Comparison of ENCODE assay signal across 12 mouse cellular contexts in the genomic region with DNA sequence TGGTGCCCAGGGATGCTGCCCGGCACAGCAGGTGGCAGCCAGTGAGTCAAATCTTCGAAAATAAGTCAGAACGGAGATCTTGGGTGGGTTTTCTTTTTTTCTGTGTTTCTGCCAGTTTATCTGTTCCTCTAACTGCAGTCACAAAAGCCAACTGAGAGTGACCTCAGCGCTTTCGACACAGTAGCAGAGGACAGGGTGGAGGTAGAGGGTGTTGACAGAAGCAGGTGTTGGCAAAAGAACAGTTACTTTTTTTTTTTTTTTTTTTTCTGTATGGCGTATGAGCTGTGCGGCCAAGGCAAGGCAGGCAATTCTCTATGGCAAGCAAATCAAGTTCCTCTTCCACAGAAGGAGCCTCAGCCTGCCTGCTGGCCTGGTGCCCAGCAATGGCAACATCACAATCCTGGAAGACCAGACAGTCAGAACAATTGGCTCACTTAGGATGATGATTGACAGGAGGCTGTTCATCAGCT.
DNase-seq lines count a peak whose midpoint lies in the region; ATAC-seq and TF ChIP-seq lines count a peak whose summit lies in the region.
"Had no signal": no experiment of that assay in that cellular context is flagged by ENCODE, and none has a peak within 500 bp of the region (broad histone marks: within the 10 kb centered on the region; RNA-seq: fewer than 3 reads in every experiment).

No protein-coding gene starts in this region.

- TF ChIP-seq POLR2A in CH12.LX (IDR thresholded peaks at IDR 0.05; ENCODE audit: low read depth, low read length) = no peak

- in situ Hi-C loops in CH12.LX (cut with MboI; ENCODE audit: low pct_ligation_motif_present, low pct_unique_long_range_greater_than_20kb, low sequenced_read_pairs) = no loop called here

- no peak for TF ChIP-seq CTCF in CH12.LX (conservative IDR thresholded peaks at IDR 0.05 in 1 of 2, IDR thresholded peaks at IDR 0.05 in 1 of 2; ENCODE audit: low read depth in 2 of 2, low read length in 2 of 2)

- DNase-seq in embryonic facial prominence, embryonic 14.5 days (ENCODE audit: low spot score) = peak; percentile 73
- DNase-seq in embryonic facial prominence, embryonic 10.5 days (ENCODE audit: low spot score) = no peak
- peak; percentile 92 for DNase-seq in left cerebral cortex, postnatal 4 days
- no peak for DNase-seq in left cerebral cortex, adult 18-20 months (ENCODE audit: low spot score in 2 of 2)
- DNase-seq in CH12.LX (ENCODE audit: extremely low read depth) = peak; percentile 81
- DNase-seq in thymus, postnatal 14 days = no peak
- DNase-seq in kidney, adult 9 months = no peak
- DNase-seq: kidney, adult 8-10 months; right cerebral cortex, postnatal 4 days had no signal

- H3K36me3 ChIP-seq in embryonic facial prominence, embryonic 14.5 days (ENCODE audit: control insufficient read depth, insufficient read depth, low read length) = no peaks in the 10 kb centered on the region
- H3K36me3 ChIP-seq in embryonic facial prominence, embryonic 10.5 days (replicated peaks) = no peaks in the 10 kb centered on the region
- no peaks in the 10 kb centered on the region for H3K36me3 ChIP-seq in CH12.LX (replicated peaks in 1 of 2; ENCODE audit: control insufficient read depth in 1 of 2, insufficient read depth in 1 of 2, low read length in 1 of 2)
- H3K36me3 ChIP-seq: heart, embryonic 13.5 days; lung, embryonic 15.5 days had no signal

- no peak overlapping the region for H3K9ac ChIP-seq in embryonic facial prominence, embryonic 14.5 days (ENCODE audit: low read depth, low read length)
- no peak overlapping the region for H3K9ac ChIP-seq in CH12.LX (ENCODE audit: insufficient read depth, low read depth)
- H3K9ac ChIP-seq: heart, embryonic 13.5 days; lung, embryonic 15.5 days had no signal

- no peaks in the 10 kb centered on the region for H3K79me2 ChIP-seq in CH12.LX (replicated peaks; ENCODE audit: control insufficient read depth, extremely low read depth, insufficient read depth, poor library complexity, severe bottlenecking)

- no peak overlapping the region for H3K27ac ChIP-seq in embryonic facial prominence, embryonic 14.5 days (replicated peaks; ENCODE audit: low read depth, low read length)
- H3K27ac ChIP-seq in embryonic facial prominence, embryonic 10.5 days (replicated peaks) = no peak overlapping the region
- peak overlapping the region; percentile 61 for H3K27ac ChIP-seq in CH12.LX (ENCODE audit: insufficient read depth, low read depth)
- H3K27ac ChIP-seq: heart, embryonic 13.5 days; lung, embryonic 15.5 days had no signal

- peak; percentile 97 for TF ChIP-seq EP300 in CH12.LX (IDR thresholded peaks at IDR 0.05; ENCODE audit: low read length)

- 62% methylated on average over 7 of the region's 7 CpGs for WGBS in embryonic facial prominence, embryonic 14.5 days
- WGBS in embryonic facial prominence, embryonic 10.5 days = 69% methylated on average over 7 of the region's 7 CpGs

- no peak overlapping the region for H3K4me3 ChIP-seq in embryonic facial prominence, embryonic 14.5 days (ENCODE audit: low read depth, low read length)
- no peak overlapping the region for H3K4me3 ChIP-seq in embryonic facial prominence, embryonic 10.5 days
- H3K4me3 ChIP-seq in CH12.LX (replicated peaks in 1 of 3; ENCODE audit: low read depth in 2 of 3, low read length in 2 of 3, poor library complexity in 1 of 3) = no peak overlapping the region
- H3K4me3 ChIP-seq: heart, embryonic 13.5 days; lung, embryonic 15.5 days had no signal

- intact Hi-C loops in left cerebral cortex, postnatal 4 days (cut with DNase I) = no loop called here

- H3K4me2 ChIP-seq in embryonic facial prominence, embryonic 14.5 days (ENCODE audit: low read depth, low read length) = no peak overlapping the region
- H3K4me2 ChIP-seq in CH12.LX (ENCODE audit: insufficient read depth, low read depth, poor library complexity, severe bottlenecking) = peak overlapping the region; percentile 48; the same call in 1 of the 2 replicates
- H3K4me2 ChIP-seq: heart, embryonic 13.5 days; lung, embryonic 15.5 days had no signal

- peaks cover 54% of the 10 kb centered on the region for H3K27me3 ChIP-seq in embryonic facial prominence, embryonic 14.5 days (replicated peaks; ENCODE audit: control insufficient read depth, insufficient read depth, low read length)
- H3K27me3 ChIP-seq in embryonic facial prominence, embryonic 10.5 days (replicated peaks; ENCODE audit: low read depth, poor library complexity, severe bottlenecking) = peaks cover 69% of the 10 kb centered on the region
- no peaks in the 10 kb centered on the region for H3K27me3 ChIP-seq in CH12.LX (replicated peaks)

- no peak; the same call in 1 of the 2 replicates for TF ChIP-seq RAD21 in CH12.LX (IDR thresholded peaks at IDR 0.05; ENCODE audit: low read depth, low read length)

- no peaks in the 10 kb centered on the region for H3K9me3 ChIP-seq in embryonic facial prominence, embryonic 14.5 days (ENCODE audit: control insufficient read depth, low read length)
- H3K9me3 ChIP-seq in embryonic facial prominence, embryonic 10.5 days = no peaks in the 10 kb centered on the region
- H3K9me3 ChIP-seq in CH12.LX (replicated peaks; ENCODE audit: low read length) = no peaks in the 10 kb centered on the region
- H3K9me3 ChIP-seq: heart, embryonic 13.5 days; lung, embryonic 15.5 days had no signal

- H3K4me1 ChIP-seq in embryonic facial prominence, embryonic 14.5 days (ENCODE audit: control insufficient read depth, insufficient read depth, low read length) = peaks cover 12% of the 10 kb centered on the region; the same call in 1 of the 2 replicates
- peaks cover 28% of the 10 kb centered on the region for H3K4me1 ChIP-seq in embryonic facial prominence, embryonic 10.5 days
- peaks cover 21 to 55% of the 10 kb centered on the region in 2 experiments for H3K4me1 ChIP-seq in CH12.LX (ENCODE audit: control insufficient read depth in 1 of 2, insufficient read depth in 2 of 2)

- dilution Hi-C loops in CH12.LX (cut with MboI; ENCODE audit: extremely low pct_ligation_motif_present, extremely low pct_unique_long_range_greater_than_20kb, low sequenced_read_pairs) = no loop called here

- peak; percentile 41; the same call in 1 of the 2 replicates for ATAC-seq in embryonic facial prominence, embryonic 14.5 days (ENCODE audit: low read depth)
- ATAC-seq in hematopoietic stem cell, adult 5-6 weeks (replicated peaks in 1 of 2; ENCODE audit: insufficient read depth in 1 of 2, low FRiP score in 2 of 2, low TSS enrichment in 1 of 2, low read depth in 1 of 2, poor library complexity in 2 of 2, severe bottlenecking in 2 of 2) = peak; percentile 70 to 81

TF ChIP-seq in CH12.LX, 34 proteins besides CTCF, POLR2A, EP300 and RAD21:
- no peak for TF ChIP-seq TBP (conservative IDR thresholded peaks at IDR 0.05; ENCODE audit: low read depth, low read length)
- TF ChIP-seq CHD2 (IDR thresholded peaks at IDR 0.05; ENCODE audit: low read length) = peak; percentile 70
- TF ChIP-seq SIN3A (IDR thresholded peaks at IDR 0.05; ENCODE audit: low read length) = peak; percentile 40; the same call in 1 of the 2 replicates
- TF ChIP-seq MAZ (IDR thresholded peaks at IDR 0.05; ENCODE audit: low read depth, low read length) = 0 out of 2 replicates have a peak, but pooled peaks have one; percentile 54
- no peak for TF ChIP-seq UBTF (IDR thresholded peaks at IDR 0.05; ENCODE audit: low read depth, low read length)
- TF ChIP-seq MAFK (IDR thresholded peaks at IDR 0.05; ENCODE audit: insufficient replicate concordance, low read length) = peak; percentile 66; the same call in 1 of the 2 replicates
- no peak for TF ChIP-seq ZC3H11A (IDR thresholded peaks at IDR 0.05; ENCODE audit: low read depth, low read length)
- TF ChIP-seq USF1 (IDR thresholded peaks at IDR 0.05; ENCODE audit: low read depth, low read length) = no peak
- TF ChIP-seq ETS1 (conservative IDR thresholded peaks at IDR 0.05; ENCODE audit: low read depth, low read length) = peak; percentile 78
- TF ChIP-seq JUND (conservative IDR thresholded peaks at IDR 0.05; ENCODE audit: low read depth, low read length) = peak; percentile 87; the same call in 1 of the 2 replicates
- peak; percentile 30; the same call in 1 of the 2 replicates for TF ChIP-seq MAX (IDR thresholded peaks at IDR 0.05; ENCODE audit: low read length)
- TF ChIP-seq TCF12 (IDR thresholded peaks at IDR 0.05; ENCODE audit: low read depth, low read length) = peak; percentile 92
- peak; percentile 90 for TF ChIP-seq MEF2A (IDR thresholded peaks at IDR 0.05; ENCODE audit: borderline replicate concordance, low read depth, low read length)
- peak; percentile 92 for TF ChIP-seq RCOR1 (conservative IDR thresholded peaks at IDR 0.05; ENCODE audit: low read depth, low read length)
- peak; percentile 98 for TF ChIP-seq ZNF384 (IDR thresholded peaks at IDR 0.05; ENCODE audit: low read depth, low read length)
- TF ChIP-seq JUN (IDR thresholded peaks at IDR 0.05; ENCODE audit: insufficient read depth, low read depth, low read length) = peak; percentile 91
- peak; percentile 87 for TF ChIP-seq IRF4 (IDR thresholded peaks at IDR 0.05; ENCODE audit: low read depth, low read length)
- peak; percentile 72; the same call in 1 of the 2 replicates for TF ChIP-seq MYC (IDR thresholded peaks at IDR 0.05; ENCODE audit: low read depth, low read length)
- peak; percentile 85 for TF ChIP-seq BHLHE40 (IDR thresholded peaks at IDR 0.05; ENCODE audit: low read depth, low read length)

Comparison
In these comparisons a context has a peak if more than half of its experiments do, and no peak if none do; other contexts are left out.
1. DNase-seq: peak in embryonic facial prominence, embryonic 14.5 days (single experiment), left cerebral cortex, postnatal 4 days (single experiment) and CH12.LX (single experiment); none in embryonic facial prominence, embryonic 10.5 days (single experiment), left cerebral cortex, adult 18-20 months (0 of 2), thymus, postnatal 14 days (single experiment) and kidney, adult 9 months (single experiment).